Mouse (Mus musculus) ES-Bruce4 (cell line): ENCODE results near the gene Ltv1.

Experiments
- CTCF ChIP-seq: IDR thresholded peaks from one replicate; pipeline ENCODE4 v1.8.1; 2011; ENCODE audit warnings: low read depth, low read length
- EP300 ChIP-seq: IDR thresholded peaks from 2 replicates; pipeline ENCODE4 v1.6.1; 2011; ENCODE audit warnings: low read depth, low read length; ENCODE audit not compliant: insufficient read depth
- POLR2A ChIP-seq: IDR thresholded peaks from one replicate; pipeline ENCODE4 v1.8.1; 2011; ENCODE audit warnings: low read length; ENCODE audit not compliant: insufficient read depth

GRCm38 (mm10) chr10:13234503-13234902, 41.5 kb upstream of the Ltv1 start:
- TF ChIP-seq CTCF (no peak), POLR2A (no peak), EP300 (no peak)
